Mouse (Mus musculus) liver, postnatal 0 days (tissue): ENCODE data around the gene Dyx1c1. TPM values are rescaled to one million over a fixed set of nuclear protein-coding genes. Genes with fewer than 3 reads are reported as not detected.

Experiments used
- ATAC-seq: fragments of 200-750 bp; cut with Nextera tagmentation; 2 replicates; pipeline ENCODE4 v1.8.0; 2017; ENCODE audit warnings: mild to moderate bottlenecking, moderate library complexity
- DNase-seq: peaks from one replicate; pipeline ENCODE4 v3.0.0-alpha.2; 2016
- H3K27ac ChIP-seq: fragments of 300-500 bp; sonication (generic); 2 replicates; pipeline ENCODE4 v1.5.1; 2014; ENCODE audit warnings: antibody characterized with exemption, moderate library complexity, mild to moderate bottlenecking, low read depth
- H3K27me3 ChIP-seq: fragments of 300-500 bp; sonication (generic); 2 replicates; pipeline ENCODE4 v1.6.1; 2014; ENCODE audit warnings: low read length, control low read depth, mixed read lengths; ENCODE audit not compliant: insufficient read depth
- H3K36me3 ChIP-seq: fragments of 300-500 bp; sonication (generic); replicated peaks from 2 replicates; pipeline ENCODE4 v1.6.1; 2014; ENCODE audit warnings: mild to moderate bottlenecking, control low read depth, low read length, moderate library complexity, mixed read lengths; ENCODE audit not compliant: insufficient read depth
- H3K4me1 ChIP-seq: fragments of 300-500 bp; sonication (generic); 2 replicates; pipeline ENCODE4 v1.6.1; 2014; ENCODE audit warnings: antibody characterized with exemption, mild to moderate bottlenecking, control low read depth; ENCODE audit not compliant: insufficient read depth
- H3K4me2 ChIP-seq: fragments of 300-500 bp; sonication (generic); 2 replicates; pipeline ENCODE4 v1.6.1; 2014; ENCODE audit warnings: low read depth, mild to moderate bottlenecking, low read length, moderate library complexity, mixed read lengths
- H3K4me3 ChIP-seq: fragments of 300-500 bp; sonication (generic); 2 replicates; pipeline ENCODE4 v1.5.1; 2014; ENCODE audit warnings: low read depth, low read length
- H3K9ac ChIP-seq: fragments of 300-500 bp; sonication (generic); replicated peaks from 2 replicates; pipeline ENCODE4 v1.6.1; 2014; ENCODE audit warnings: mild to moderate bottlenecking, moderate library complexity
- H3K9me3 ChIP-seq: fragments of 300-500 bp; sonication (generic); 2 replicates; pipeline ENCODE4 v1.6.1; 2016; ENCODE audit warnings: mild to moderate bottlenecking, control low read depth, low read length, mixed read lengths
- CTCF ChIP-seq: sonication (generic); IDR thresholded peaks from 2 replicates; pipeline ENCODE4 v1.5.1; 2016; ENCODE audit warnings: antibody characterized with exemption, low read depth
- EP300 ChIP-seq: IDR thresholded peaks from 2 replicates; pipeline ENCODE4 v1.6.1; 2016; ENCODE audit warnings: antibody characterized with exemption, low read depth, mild to moderate bottlenecking
- WGBS: fragments of 180-500 bp; shearing (Covaris S2); extraction: QIAGEN DNeasy Blood & Tissue Kit; methylation state at CpG from one replicate; pipeline ENCODE4 v1.1.7; 2014; ENCODE audit not compliant: insufficient replicate concordance; 5-methylcytosine and 5-hydroxymethylcytosine counted together
- polyA plus RNA-seq: library from polyadenylated mRNA; unstranded; fragments of >200 nt; fragmentation: Nextera tagmentation; extraction: Ambion mirVana; gene quantifications from 2 replicates; pipeline ENCODE4 v1.2.1, GENCODE M21; 2015

Gene Dyx1c1
- polyA plus RNA-seq, 1 experiment from 2014 or later: 0.19 TPM

GRCm38 (mm10) chr9:72961959-72962358 is 3.4 kb downstream of the Dyx1c1 start:
- TF ChIP-seq CTCF (no peak), EP300 (no peak)
- H3K4me2 ChIP-seq: peak overlapping the region; percentile 47
- no peak overlapping the region for H3K9ac ChIP-seq
- H3K36me3 ChIP-seq: no peaks in the 10 kb centered on the region
- H3K9me3 ChIP-seq: no peaks in the 10 kb centered on the region
- DNase-seq: no peak
- no peaks in the 10 kb centered on the region for H3K27me3 ChIP-seq
- WGBS: 56% methylated on average over 15 of the region's 15 CpGs
- H3K4me3 ChIP-seq: no peak overlapping the region
- no peak overlapping the region for H3K27ac ChIP-seq
- ATAC-seq: no peak
- peaks cover 11% of the 10 kb centered on the region; the same call in 1 of the 2 replicates for H3K4me1 ChIP-seq

GRCm38 (mm10) chr9:72968349-72969061 is 9.9 kb downstream of the Dyx1c1 start:
- TF ChIP-seq CTCF (peak; percentile 79), EP300 (no peak)
- Histone ChIP-seq H3K27ac (peak overlapping the region; percentile 61), H3K4me3 (no peak overlapping the region)

GRCm38 (mm10) chr9:72969874-72970273 is 11.3 kb downstream of the Dyx1c1 start:
- Histone ChIP-seq H3K9ac (no peak overlapping the region), H3K36me3 (no peaks in the 10 kb centered on the region), H3K27ac (no peak overlapping the region), H3K27me3 (no peaks in the 10 kb centered on the region), H3K4me3 (no peak overlapping the region), H3K4me1 (peaks cover 8% of the 10 kb centered on the region), H3K9me3 (no peaks in the 10 kb centered on the region), H3K4me2 (no peak overlapping the region)
- WGBS: 59% methylated on average over 7 of the region's 7 CpGs
- peak; percentile 18 for DNase-seq
- TF ChIP-seq CTCF (peak; percentile 32), EP300 (no peak)
- ATAC-seq: peak; percentile 20; the same call in 1 of the 2 replicates

More at GRCm38 (mm10) chr9:72968349-72969061, 9.9 kb downstream of the Dyx1c1 start:
- ATAC-seq (peak; percentile 79), DNase-seq (peak; percentile 55)
- H3K36me3 ChIP-seq: no peaks in the 10 kb centered on the region
- WGBS: 15% methylated on average over 11 of the region's 11 CpGs
- H3K9ac ChIP-seq: no peak overlapping the region
- H3K27me3 ChIP-seq: no peaks in the 10 kb centered on the region
- peaks cover 8% of the 10 kb centered on the region for H3K4me1 ChIP-seq
- no peaks in the 10 kb centered on the region for H3K9me3 ChIP-seq
- H3K4me2 ChIP-seq: peak overlapping the region; percentile 61

GRCm38 (mm10) chr9:72972435-72972834 is 13.8 kb downstream of the Dyx1c1 start:
- DNase-seq (no peak), ATAC-seq (no peak)
- Histone ChIP-seq H3K27me3 (no peaks in the 10 kb centered on the region), H3K36me3 (no peaks in the 10 kb centered on the region), H3K4me1 (peaks cover 6% of the 10 kb centered on the region; the same call in 1 of the 2 replicates), H3K27ac (no peak overlapping the region), H3K9ac (no peak overlapping the region), H3K4me2 (no peak overlapping the region), H3K4me3 (no peak overlapping the region), H3K9me3 (no peaks in the 10 kb centered on the region)
- TF ChIP-seq EP300 (no peak), CTCF (no peak)
- 84% methylated on average over 5 of the region's 5 CpGs for WGBS

GRCm38 (mm10) chr9:72972984-72973383 is 14.4 kb downstream of the Dyx1c1 start:
- Histone ChIP-seq H3K36me3 (no peaks in the 10 kb centered on the region), H3K4me1 (peaks cover 4% of the 10 kb centered on the region; the same call in 1 of the 2 replicates), H3K4me2 (no peak overlapping the region), H3K4me3 (no peak overlapping the region), H3K9me3 (no peaks in the 10 kb centered on the region), H3K9ac (no peak overlapping the region), H3K27me3 (no peaks in the 10 kb centered on the region), H3K27ac (no peak overlapping the region)
- no peak for DNase-seq
- ATAC-seq: no peak
- TF ChIP-seq EP300 (no peak), CTCF (no peak)

GRCm38 (mm10) chr9:72974734-72975133 is 16.1 kb downstream of the Dyx1c1 start:
- no peaks in the 10 kb centered on the region for H3K36me3 ChIP-seq
- no peaks in the 10 kb centered on the region for H3K27me3 ChIP-seq
- H3K4me2 ChIP-seq: 0 out of 2 replicates have a peak overlapping the region, but pooled peaks have one; percentile 6
- no peak for ATAC-seq
- no peak overlapping the region for H3K4me3 ChIP-seq
- H3K9me3 ChIP-seq: no peaks in the 10 kb centered on the region
- peak overlapping the region; percentile 44; the same call in 1 of the 2 replicates for H3K27ac ChIP-seq
- no peaks in the 10 kb centered on the region for H3K4me1 ChIP-seq
- no peak for TF ChIP-seq EP300
- no peak for TF ChIP-seq CTCF
- DNase-seq: peak; percentile 21
- H3K9ac ChIP-seq: no peak overlapping the region
- WGBS: 64% methylated on average over 5 of the region's 5 CpGs
